Mouse (Mus musculus) forebrain, embryonic 14.5 days (tissue): Measurements from ENCODE around the gene Tchp. TPM values are rescaled to one million over a fixed set of nuclear protein-coding genes. Genes with fewer than 3 reads are reported as not detected.
A peak's percentile ranks its signal among the peaks of the same experiment; 100 is the strongest.

Source experiments
- ATAC-seq: fragments of 200-750 bp; cut with Nextera tagmentation; 2 replicates; pipeline ENCODE4 v1.8.0; 2017; ENCODE audit warnings: mild to moderate bottlenecking, moderate library complexity
- DNase-seq: peaks from one replicate; pipeline ENCODE4 v3.0.0-alpha.2; 2015; ENCODE audit warnings: low spot score
- H3K27ac ChIP-seq: fragments of 300-500 bp; sonication (generic); 2 replicates; pipeline ENCODE4 v1.5.1; 2014; ENCODE audit warnings: low read depth, mild to moderate bottlenecking, control low read depth, low read length, moderate library complexity
- H3K27me3 ChIP-seq: fragments of 300-500 bp; sonication (generic); replicated peaks from 2 replicates; pipeline ENCODE4 v1.6.1; 2014; ENCODE audit warnings: low read length, control low read depth, mixed read lengths; ENCODE audit not compliant: control insufficient read depth, insufficient read depth
- H3K36me3 ChIP-seq: fragments of 300-500 bp; sonication (generic); 2 replicates; pipeline ENCODE4 v1.6.1; 2014; ENCODE audit warnings: low read length, control low read depth; ENCODE audit not compliant: control insufficient read depth, insufficient read depth
- H3K4me1 ChIP-seq: fragments of 300-500 bp; sonication (generic); 2 replicates; pipeline ENCODE4 v1.6.1; 2014; ENCODE audit warnings: antibody characterized with exemption, low read length, control low read depth; ENCODE audit not compliant: control insufficient read depth, insufficient read depth
- H3K4me2 ChIP-seq: fragments of 300-500 bp; sonication (generic); 2 replicates; pipeline ENCODE4 v1.6.1; 2014; ENCODE audit warnings: mild to moderate bottlenecking, control low read depth, low read length
- H3K4me3 ChIP-seq: fragments of 300-500 bp; sonication (generic); 2 replicates; pipeline ENCODE4 v1.5.1; 2014; ENCODE audit warnings: low read depth, low read length, control low read depth
- H3K9ac ChIP-seq: fragments of 300-500 bp; sonication (generic); 2 replicates; pipeline ENCODE4 v1.6.1; 2014; ENCODE audit warnings: mild to moderate bottlenecking, low read length, control low read depth, moderate library complexity
- H3K9me3 ChIP-seq: fragments of 300-500 bp; sonication (generic); replicated peaks from 2 replicates; pipeline ENCODE4 v1.6.1; 2016; ENCODE audit warnings: low read length, control low read depth, mixed read lengths; ENCODE audit not compliant: control insufficient read depth
- WGBS: fragments of 180-500 bp; shearing (Covaris S2); extraction: QIAGEN DNeasy Blood & Tissue Kit; methylation state at CpG from one replicate; pipeline ENCODE4 v1.1.7; 2014; 5-methylcytosine and 5-hydroxymethylcytosine counted together
- polyA plus RNA-seq: library from polyadenylated mRNA; unstranded; fragments of >200 nt; fragmentation: Nextera tagmentation; extraction: Ambion mirVana; gene quantifications from 2 replicates; pipeline ENCODE4 v1.2.1, GENCODE M21; 2014

The Tchp gene
- polyA plus RNA-seq, 1 experiment from 2014 or later = 7.1 TPM

DNA sequence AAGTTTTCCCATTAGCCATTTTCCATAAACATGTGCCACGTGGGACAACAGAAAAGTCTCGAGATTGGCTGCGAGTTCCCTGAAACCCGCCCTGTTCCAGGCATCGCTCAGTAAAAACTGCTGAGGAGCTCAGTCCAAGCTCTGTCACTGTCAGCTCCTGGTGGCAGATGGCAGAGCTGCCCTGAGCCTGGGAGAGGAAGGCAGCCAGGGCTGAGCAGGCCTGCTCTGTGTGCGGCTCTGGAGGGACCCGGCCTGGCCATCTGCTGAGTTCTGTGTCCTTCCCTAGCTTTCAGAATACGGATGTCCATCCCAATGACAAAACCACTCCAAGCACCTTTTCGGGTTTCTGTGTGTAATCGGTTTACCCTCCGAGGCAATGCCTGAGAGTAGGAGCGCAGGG lies 45.8 kb downstream of the Tchp start:
- Histone ChIP-seq H3K27me3 (no peaks in the 10 kb centered on the region), H3K9me3 (no peaks in the 10 kb centered on the region), H3K36me3 (peaks cover 84% of the 10 kb centered on the region), H3K4me2 (no peak overlapping the region), H3K9ac (no peak overlapping the region), H3K4me1 (no peaks in the 10 kb centered on the region), H3K27ac (peak overlapping the region; percentile 24; the same call in 1 of the 2 replicates), H3K4me3 (no peak overlapping the region)
- no peak for ATAC-seq
- 86% methylated on average over 12 of the region's 12 CpGs for WGBS
- peak; percentile 39 for DNase-seq

DNA sequence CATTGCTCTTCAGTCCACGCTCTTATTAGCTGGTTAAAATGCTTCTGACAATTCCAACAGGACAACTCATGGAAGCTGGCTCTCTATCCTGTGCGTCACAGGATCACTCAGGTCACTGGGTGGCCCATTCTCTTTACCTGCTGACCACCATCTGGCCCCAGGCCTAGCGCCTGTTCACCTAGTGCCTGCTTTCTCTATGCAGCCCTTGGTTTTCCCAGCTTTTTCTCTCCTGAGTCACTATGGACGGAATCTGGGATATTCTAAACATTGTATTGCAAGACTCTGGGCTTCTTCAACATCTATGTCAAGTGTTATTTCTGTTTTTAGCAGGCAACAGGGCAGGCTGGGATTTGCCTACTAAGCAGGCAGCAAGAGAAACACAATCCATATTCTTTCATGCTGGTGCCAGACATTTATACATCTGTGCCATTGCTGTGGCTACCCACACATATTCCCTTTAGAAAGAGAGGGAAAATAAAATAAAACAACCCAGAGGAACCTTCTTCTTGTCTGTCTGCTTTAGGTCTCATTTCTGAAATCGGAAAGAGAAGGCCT lies 52.1 kb downstream of the Tchp start:
- no peak for ATAC-seq
- H3K36me3 ChIP-seq = peaks cover 72% of the 10 kb centered on the region

DNA sequence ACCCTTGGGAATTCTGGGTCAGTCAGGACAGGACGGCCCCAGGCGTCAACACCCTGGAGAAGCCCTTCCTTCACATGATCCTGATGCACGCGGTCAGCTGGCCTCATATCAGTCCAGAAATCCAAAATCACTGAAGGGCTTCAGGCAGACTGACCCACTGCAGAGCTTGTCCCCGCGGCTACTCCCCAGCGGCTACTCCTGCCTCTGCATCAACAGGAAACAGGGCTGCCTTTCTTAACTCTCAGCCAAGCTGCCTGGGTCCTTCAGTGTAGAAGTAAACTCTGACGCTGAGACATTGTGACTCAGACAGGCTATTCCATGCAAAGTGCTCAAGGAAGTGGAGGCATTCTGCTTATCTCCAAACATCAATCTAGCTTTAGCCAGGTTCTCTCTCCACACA lies 54.4 kb downstream of the Tchp start:
- WGBS = 89% methylated on average over 8 of the region's 8 CpGs
- Histone ChIP-seq H3K4me1 (no peaks in the 10 kb centered on the region), H3K9ac (no peak overlapping the region), H3K4me3 (no peak overlapping the region), H3K27me3 (no peaks in the 10 kb centered on the region), H3K36me3 (peaks cover 58% of the 10 kb centered on the region), H3K4me2 (no peak overlapping the region), H3K27ac (no peak overlapping the region), H3K9me3 (no peaks in the 10 kb centered on the region)
- no peak for DNase-seq
- no peak for ATAC-seq

More for the DNA sequence above, 52.1 kb downstream of the Tchp start:
- WGBS = 97% methylated on average over 5 of the region's 5 CpGs
- Histone ChIP-seq H3K4me1 (no peaks in the 10 kb centered on the region), H3K9me3 (no peaks in the 10 kb centered on the region), H3K4me3 (no peak overlapping the region), H3K4me2 (no peak overlapping the region), H3K9ac (no peak overlapping the region), H3K27ac (no peak overlapping the region), H3K27me3 (no peaks in the 10 kb centered on the region)
- DNase-seq = no peak

DNA sequence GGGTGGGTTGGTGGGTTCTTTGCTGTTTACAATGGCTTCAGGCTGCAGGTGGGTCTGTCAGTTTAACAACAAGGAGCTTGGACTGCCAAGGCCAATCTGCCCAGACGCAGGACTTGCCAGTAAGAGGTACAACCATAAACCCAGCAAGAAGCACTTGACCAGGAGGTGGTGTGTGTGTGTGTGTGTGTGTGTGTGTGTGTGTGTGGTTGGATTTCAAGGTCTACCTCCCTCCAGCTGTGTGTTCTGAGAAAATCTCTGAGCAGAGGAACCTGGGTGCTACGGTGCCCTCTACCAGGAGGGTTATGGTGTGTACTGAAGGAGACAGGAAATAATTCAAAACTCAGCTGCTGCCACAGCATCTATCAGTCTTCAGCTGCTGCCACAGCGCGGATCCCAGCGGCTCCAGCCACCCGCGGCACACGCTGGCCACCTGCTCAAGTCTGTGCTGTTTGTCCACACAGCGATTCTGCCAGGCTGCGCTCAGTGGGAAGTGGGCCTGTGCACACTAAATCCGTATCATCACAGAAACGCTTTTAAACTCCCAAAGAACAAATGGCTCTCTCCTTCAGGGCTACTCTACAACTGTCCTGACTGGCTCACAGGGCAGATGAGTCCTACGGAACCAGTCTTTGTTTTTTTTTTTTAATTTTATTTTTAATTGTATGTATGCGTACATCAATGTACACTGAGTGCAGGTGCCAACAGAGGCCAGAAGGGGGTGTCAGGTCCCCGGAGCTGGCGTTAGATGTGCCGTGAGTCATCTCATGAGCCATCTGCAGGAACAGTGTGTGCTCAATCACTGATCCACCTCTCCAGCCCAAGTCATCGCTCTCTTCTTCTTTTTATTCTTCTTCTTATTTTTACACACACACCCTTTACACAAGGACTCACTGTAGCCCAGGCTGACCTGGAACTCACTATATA lies 57.5 kb downstream of the Tchp start:
- H3K36me3 ChIP-seq = peaks cover 42% of the 10 kb centered on the region
- no peak overlapping the region for H3K27ac ChIP-seq
- H3K4me2 ChIP-seq = no peak overlapping the region
- no peak overlapping the region for H3K4me3 ChIP-seq
- 88% methylated on average over 18 of the region's 18 CpGs for WGBS
- H3K9me3 ChIP-seq = no peaks in the 10 kb centered on the region
- H3K27me3 ChIP-seq = no peaks in the 10 kb centered on the region
- DNase-seq = no peak
- no peaks in the 10 kb centered on the region for H3K4me1 ChIP-seq
- ATAC-seq = no peak
- H3K9ac ChIP-seq = no peak overlapping the region

DNA sequence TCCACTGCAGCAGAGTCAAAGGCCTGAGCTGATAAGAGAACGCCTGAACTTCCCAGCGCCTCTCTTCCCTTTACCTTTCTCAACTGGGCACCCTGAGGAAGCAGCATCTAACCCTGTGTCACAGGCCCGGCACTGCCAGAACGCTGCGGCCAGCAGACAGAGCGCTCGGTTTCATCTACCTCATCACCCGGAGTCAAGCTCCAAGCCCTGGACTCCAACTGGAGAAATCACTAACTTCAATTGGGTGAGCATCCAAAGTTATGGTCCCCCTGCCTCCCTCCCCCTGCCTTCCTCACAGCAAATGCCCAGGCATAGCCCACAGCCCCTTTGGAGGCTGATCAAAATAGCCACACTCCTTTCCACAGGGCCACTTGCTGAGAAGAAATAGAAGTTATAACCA lies 59.1 kb downstream of the Tchp start:
- no peak for DNase-seq
- peaks cover 2% of the 10 kb centered on the region; the same call in 1 of the 2 replicates for H3K4me1 ChIP-seq

DNA sequence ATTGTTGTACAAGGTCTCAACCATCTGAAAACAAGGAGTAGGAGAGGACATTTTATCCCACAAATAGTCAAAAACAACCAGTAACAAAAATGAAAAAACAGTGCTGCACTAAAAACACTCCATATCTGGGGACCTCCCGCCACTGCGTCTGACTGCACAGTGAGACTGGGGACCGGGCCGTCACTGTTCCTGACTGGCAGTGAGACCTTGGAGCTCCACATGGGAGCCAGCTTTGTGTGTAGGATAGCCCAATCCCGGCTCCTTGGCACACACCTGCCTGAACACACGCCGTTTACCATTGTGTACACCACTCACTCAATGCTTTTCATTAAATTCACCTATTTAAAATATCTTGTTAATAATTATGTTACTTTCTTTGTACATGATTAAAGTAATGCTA lies 59.6 kb downstream of the Tchp start:
- H3K4me1 ChIP-seq = peaks cover 6% of the 10 kb centered on the region; the same call in 1 of the 2 replicates
- DNase-seq = no peak
- no peak overlapping the region for H3K27ac ChIP-seq
- H3K4me2 ChIP-seq = no peak overlapping the region
- peaks cover 25% of the 10 kb centered on the region for H3K36me3 ChIP-seq
- H3K9me3 ChIP-seq = no peaks in the 10 kb centered on the region
- no peaks in the 10 kb centered on the region for H3K27me3 ChIP-seq
- H3K9ac ChIP-seq = no peak overlapping the region
- H3K4me3 ChIP-seq = no peak overlapping the region
- ATAC-seq = no peak
- 81% methylated on average over 7 of the region's 7 CpGs for WGBS

More for the DNA sequence above, 59.1 kb downstream of the Tchp start:
- Histone ChIP-seq H3K36me3 (peaks cover 30% of the 10 kb centered on the region), H3K9ac (no peak overlapping the region), H3K27me3 (no peaks in the 10 kb centered on the region), H3K4me3 (no peak overlapping the region), H3K9me3 (no peaks in the 10 kb centered on the region), H3K4me2 (no peak overlapping the region), H3K27ac (no peak overlapping the region)
- 93% methylated on average over 8 of the region's 8 CpGs for WGBS
- ATAC-seq = no peak

DNA sequence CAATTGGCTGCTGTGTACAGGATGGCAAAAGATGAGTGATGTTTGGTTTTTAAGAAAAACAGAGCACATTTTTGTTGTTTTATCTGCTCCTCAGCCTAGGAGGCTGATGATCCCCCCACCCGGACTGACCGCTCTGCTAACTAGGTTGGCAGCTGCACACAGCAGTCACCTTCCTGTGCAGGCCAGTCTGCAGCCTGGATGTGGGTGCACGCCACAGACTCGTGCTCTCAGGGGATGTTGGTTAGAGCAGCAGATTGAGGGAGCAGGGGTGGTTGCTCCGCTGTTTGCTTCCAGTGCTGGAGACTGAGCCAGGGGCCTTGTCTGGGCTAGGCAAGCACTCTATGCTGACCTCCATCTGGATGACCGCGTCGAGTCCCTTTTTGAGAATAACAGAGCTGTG lies 62.2 kb downstream of the Tchp start:
- Histone ChIP-seq H3K27me3 (no peaks in the 10 kb centered on the region), H3K27ac (no peak overlapping the region), H3K36me3 (0 out of 2 replicates have a peak, but pooled peaks cover 4% of the 10 kb centered on the region), H3K9ac (no peak overlapping the region), H3K4me2 (no peak overlapping the region), H3K4me1 (peaks cover 11% of the 10 kb centered on the region; the same call in 1 of the 2 replicates), H3K4me3 (no peak overlapping the region), H3K9me3 (no peaks in the 10 kb centered on the region)
- no peak for DNase-seq
- WGBS = 91% methylated on average over 8 of the region's 8 CpGs
- no peak for ATAC-seq

DNA sequence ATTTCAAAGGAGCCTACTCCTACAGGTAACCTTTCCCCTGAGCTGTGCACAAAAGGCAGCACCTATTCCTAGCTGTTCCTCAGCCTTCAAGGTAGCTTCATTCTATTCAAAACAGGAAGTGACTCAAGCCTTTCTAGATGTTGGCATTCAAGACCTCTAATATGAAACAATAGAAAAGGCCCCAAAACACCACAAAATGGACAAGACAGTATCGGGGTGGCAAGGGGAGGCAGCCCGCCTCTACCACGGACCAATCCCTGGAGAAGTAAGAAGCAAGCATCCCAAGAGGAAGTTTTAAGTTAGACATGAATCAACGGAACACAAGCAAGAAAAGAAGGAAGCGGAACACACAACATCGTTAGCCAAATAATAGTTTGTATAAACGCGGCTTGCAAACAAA lies 64.2 kb downstream of the Tchp start:
- 46% methylated on average over 8 of the region's 8 CpGs for WGBS
- Histone ChIP-seq H3K9ac (peak overlapping the region; percentile 96; the same call in 1 of the 2 replicates), H3K36me3 (no peaks in the 10 kb centered on the region), H3K9me3 (no peaks in the 10 kb centered on the region), H3K27ac (no peak overlapping the region), H3K4me3 (peak overlapping the region; percentile 100), H3K27me3 (no peaks in the 10 kb centered on the region), H3K4me2 (peak overlapping the region; percentile 81), H3K4me1 (peaks cover 17% of the 10 kb centered on the region)
- DNase-seq = no peak
- ATAC-seq = no peak
